Mouse (Mus musculus) kidney, adult 2 months (tissue): ENCODE measurements around the gene Washc1. TPM values are rescaled to one million over a fixed set of nuclear protein-coding genes. Genes with fewer than 3 reads are reported as not detected.
"Not testable (repeated sequence)": the region's sequence is repeated elsewhere in the genome, so short reads cannot be mapped to it uniquely, and the experiment has no call there.

Experiments used
- DNase-seq: peaks from one replicate; pipeline ENCODE4 v3.0.0; 2021
- H3K27ac ChIP-seq: fragments of 200-500 bp; 2 replicates; pipeline ENCODE4 v1.5.1; 2012; ENCODE audit warnings: low read depth, low read length, control low read depth, inconsistent platforms; ENCODE audit not compliant: insufficient read depth
- H3K27me3 ChIP-seq: fragments of 200-500 bp; replicated peaks from 2 replicates; pipeline ENCODE4 v1.6.1; 2012; ENCODE audit warnings: mild to moderate bottlenecking, moderate library complexity, low read length, inconsistent platforms; ENCODE audit not compliant: control insufficient read depth, insufficient read depth
- H3K36me3 ChIP-seq: fragments of 200-500 bp; 2 replicates; pipeline ENCODE4 v1.6.1; 2012; ENCODE audit warnings: mild to moderate bottlenecking, moderate library complexity, low read length, inconsistent platforms; ENCODE audit not compliant: control insufficient read depth, insufficient read depth
- H3K4me1 ChIP-seq: fragments of 200-500 bp; 2 replicates; pipeline ENCODE4 v1.6.1; 2011; ENCODE audit warnings: low read length; ENCODE audit not compliant: control insufficient read depth, insufficient read depth
- H3K4me3 ChIP-seq: fragments of 200-500 bp; 2 replicates; pipeline ENCODE4 v1.5.1; 2011; ENCODE audit warnings: mild to moderate bottlenecking, low read depth, low read length, control low read depth; ENCODE audit not compliant: insufficient read depth
- CTCF ChIP-seq: fragments of 200-500 bp; conservative IDR thresholded peaks from 2 replicates; pipeline ENCODE4 v1.5.1; 2011; ENCODE audit warnings: low read depth, mild to moderate bottlenecking, control low read depth, low read length, moderate library complexity, mixed read lengths; ENCODE audit not compliant: insufficient read depth, insufficient read length
- POLR2A ChIP-seq: fragments of 200-500 bp; IDR thresholded peaks from one replicate; pipeline ENCODE4 v1.6.1; 2011; ENCODE audit warnings: low read depth, low read length, control low read depth
- WGBS: fragments of 180-500 bp; shearing (Covaris S2); methylation state at CpG from one replicate; pipeline ENCODE4 v1.1.7; 2018; 5-methylcytosine and 5-hydroxymethylcytosine counted together
- polyA plus RNA-seq: library from polyadenylated mRNA; depleted of rRNA; stranded (reverse); fragments of >200 nt; gene quantifications from 2 replicates; pipeline ENCODE4 v1.2.3, GENCODE M21; 2012; rRNA removed

Gene Washc1
- 37.1 and 41.6 TPM in 2 replicates for polyA plus RNA-seq

DNA sequence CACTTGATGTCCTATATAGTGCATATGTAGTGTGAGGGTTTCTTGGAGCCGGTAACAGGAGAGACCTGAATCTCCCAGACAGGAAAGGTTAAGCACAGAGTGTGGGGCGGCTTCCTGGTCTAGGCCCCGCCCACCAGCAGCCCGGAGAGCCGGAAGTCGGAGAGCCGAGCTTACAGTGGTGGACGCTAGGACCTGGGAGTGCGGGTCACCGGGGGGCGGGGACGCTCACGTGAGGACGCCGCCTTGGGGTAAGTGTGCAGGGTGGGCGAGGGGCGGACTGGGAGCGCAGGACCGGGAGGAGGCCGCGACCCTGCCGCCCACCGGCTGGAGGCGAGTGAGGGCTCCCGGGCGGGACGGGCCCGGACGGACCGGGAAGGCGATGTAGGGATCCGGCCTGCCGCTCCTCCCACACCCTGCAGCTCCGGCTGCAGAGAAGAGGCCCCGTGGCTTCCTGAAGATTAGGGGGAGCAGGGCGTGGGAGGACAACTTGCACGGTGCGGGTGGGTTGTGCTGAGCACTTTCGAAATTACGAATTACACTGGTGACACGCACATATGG is at the start of gene Washc1:
TSS of gene Washc1 (plus strand) at position 144 of the 558 bp plus-strand sequence.
- TF ChIP-seq CTCF, result no peak
- DNase-seq, result peak; percentile 94
- Histone ChIP-seq H3K4me3 (peak within 1 kb of the TSS; percentile 83), H3K27me3 (no peaks in the 10 kb centered on the region), H3K36me3 (no peaks in the 10 kb centered on the region), H3K27ac (peak within 1 kb of the TSS; percentile 44), H3K4me1 (peaks cover 2% of the 10 kb centered on the region; the same call in 1 of the 2 replicates)
- WGBS, result under 1% methylated on average over 41 of the region's 41 CpGs

DNA sequence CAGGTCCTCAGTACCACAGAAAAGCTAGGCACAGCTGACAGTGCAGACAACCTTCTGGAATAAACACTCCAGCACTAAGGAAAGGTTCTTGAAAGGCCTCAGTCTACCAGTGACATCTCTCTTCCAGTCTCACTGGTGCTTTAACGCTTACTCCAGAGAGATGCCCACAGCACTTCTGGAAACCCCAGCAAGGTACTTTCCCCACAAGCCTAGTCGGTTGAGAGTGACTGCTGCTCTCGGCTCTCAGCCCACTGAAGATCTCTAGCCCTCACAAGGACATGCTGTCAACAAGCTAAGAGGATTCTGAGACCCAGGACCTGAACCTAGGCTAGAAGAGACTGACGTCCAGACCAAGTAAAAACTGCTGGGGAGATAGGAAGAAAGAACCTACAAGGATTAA is 46.2 kb upstream of the Washc1 start:
- TF ChIP-seq CTCF (no peak), POLR2A (no peak)
- 90% methylated on average over 4 of the region's 4 CpGs for WGBS
- H3K4me3 ChIP-seq, result no peak overlapping the region
- no peaks in the 10 kb centered on the region for H3K27me3 ChIP-seq
- no peak overlapping the region for H3K27ac ChIP-seq
- H3K36me3 ChIP-seq, result no peaks in the 10 kb centered on the region
- no peak for DNase-seq
- H3K4me1 ChIP-seq, result peaks cover 3% of the 10 kb centered on the region; the same call in 1 of the 2 replicates

DNA sequence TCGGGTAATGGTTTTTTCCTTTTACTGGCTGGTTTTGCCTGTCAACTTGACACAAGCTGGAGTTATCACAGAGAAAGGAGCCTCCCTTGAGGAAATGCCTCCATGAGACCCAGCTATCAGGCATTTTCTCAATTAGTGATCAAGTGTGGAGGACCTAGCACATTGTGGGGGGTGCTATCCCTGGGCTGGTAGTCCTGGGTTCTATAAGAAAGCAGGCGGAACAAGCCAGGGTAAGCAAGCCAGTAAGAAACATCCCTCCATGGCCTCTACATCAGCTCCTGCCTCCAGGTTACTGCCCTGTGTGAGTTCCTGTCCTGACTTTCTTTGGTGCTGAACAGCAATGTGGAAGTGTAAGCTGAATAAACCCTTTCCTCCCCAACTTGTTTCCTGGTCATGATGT is 42.3 kb upstream of the Washc1 start:
- H3K4me1 ChIP-seq, DNase-seq, H3K4me3 ChIP-seq, H3K27ac ChIP-seq, H3K27me3 ChIP-seq, H3K36me3 ChIP-seq: not testable (repeated sequence)
- 95% methylated on average over 2 of the region's 2 CpGs for WGBS

DNA sequence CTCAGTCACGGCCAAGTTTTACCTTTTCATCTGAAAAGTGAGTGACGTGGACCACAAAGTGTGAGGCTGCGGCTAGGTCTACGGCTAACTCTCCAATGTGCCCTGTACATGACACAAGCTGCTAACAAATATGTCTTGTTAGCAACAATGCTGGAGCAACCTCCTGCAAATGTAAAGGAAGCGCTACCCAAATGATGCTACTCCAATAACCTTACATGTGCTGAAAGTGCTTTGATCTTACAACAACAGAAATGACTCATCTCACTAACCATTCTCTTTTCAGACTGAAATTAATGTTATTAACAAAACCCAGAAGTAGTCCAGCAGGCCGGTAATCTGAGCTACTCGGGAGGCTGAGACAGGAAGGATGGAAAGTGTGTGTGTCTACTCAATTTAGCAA is 37.4 kb upstream of the Washc1 start:
- Histone ChIP-seq H3K4me3 (no peak overlapping the region), H3K36me3 (peaks cover 1% of the 10 kb centered on the region; the same call in 1 of the 2 replicates), H3K27ac (no peak overlapping the region), H3K27me3 (no peaks in the 10 kb centered on the region), H3K4me1 (peaks cover 9% of the 10 kb centered on the region; the same call in 1 of the 2 replicates)
- no peak for DNase-seq
- 91% methylated on average over 7 of the region's 7 CpGs for WGBS
- no peak for TF ChIP-seq CTCF
- TF ChIP-seq POLR2A, result no peak

DNA sequence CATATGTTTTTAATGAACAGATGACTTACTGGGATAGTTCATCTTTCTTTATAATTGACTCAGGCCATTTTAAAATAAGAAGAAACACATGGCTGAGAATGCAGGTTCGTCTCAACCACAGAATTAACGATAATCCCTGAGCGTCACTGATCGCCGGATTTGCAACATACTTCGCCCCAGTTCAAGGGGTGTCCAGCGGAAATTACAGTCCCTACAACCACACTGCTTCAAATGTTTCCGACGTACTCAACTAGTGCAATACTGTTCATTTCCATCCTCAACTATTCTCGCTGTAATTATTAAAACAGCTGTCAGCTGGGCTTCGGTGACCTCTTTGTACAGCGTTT is 35.5 kb upstream of the Washc1 start:
- no peak for DNase-seq
- 3% methylated on average over 12 of the region's 12 CpGs for WGBS

DNA sequence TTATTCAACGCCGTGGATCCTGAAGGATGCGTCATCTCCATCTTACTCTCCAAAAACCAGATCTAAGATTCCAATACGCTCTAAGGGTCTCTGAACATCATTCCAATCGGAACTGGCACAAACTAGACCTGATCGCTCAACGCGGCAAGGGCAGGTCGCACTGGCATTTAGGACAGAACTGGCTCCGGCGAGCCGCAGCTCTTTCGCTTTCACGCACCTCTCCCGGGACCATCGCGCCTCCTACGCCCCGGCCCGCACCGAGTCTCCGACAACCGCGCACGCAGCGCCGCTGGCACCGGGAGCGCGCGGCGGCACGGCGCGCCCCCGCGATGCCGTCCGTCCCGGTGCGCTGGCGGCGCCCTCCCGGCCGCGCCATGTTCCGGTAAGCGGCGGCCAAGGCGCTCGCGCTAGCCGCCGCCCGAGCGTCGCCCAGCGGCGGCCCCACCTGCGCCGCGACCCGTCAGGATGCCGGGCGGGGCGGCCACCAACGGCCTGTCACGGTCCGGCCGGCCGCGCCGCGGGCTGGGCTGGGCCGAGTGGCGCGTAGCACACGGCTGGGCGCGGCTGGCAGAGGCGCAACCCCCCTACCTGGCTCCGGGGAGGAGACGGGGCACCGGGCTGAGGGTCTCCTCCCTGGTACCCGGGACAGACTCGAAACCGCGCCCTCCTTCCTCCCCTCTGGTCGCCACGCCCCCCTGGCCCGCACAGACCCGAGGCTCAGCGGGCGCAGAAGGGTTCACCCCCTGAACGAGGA is 35.0 kb upstream of the Washc1 start:
- WGBS, result 3% methylated on average over 93 of the region's 95 CpGs

More for the DNA sequence above, 35.5 kb upstream of the Washc1 start:
- Histone ChIP-seq H3K27me3 (no peaks in the 10 kb centered on the region), H3K36me3 (peaks cover 6% of the 10 kb centered on the region; the same call in 1 of the 2 replicates), H3K4me1 (peaks cover 9% of the 10 kb centered on the region; the same call in 1 of the 2 replicates), H3K4me3 (peak overlapping the region; percentile 95), H3K27ac (peak overlapping the region; percentile 90; the same call in 1 of the 2 replicates)
- TF ChIP-seq CTCF (no peak), POLR2A (no peak)

DNA sequence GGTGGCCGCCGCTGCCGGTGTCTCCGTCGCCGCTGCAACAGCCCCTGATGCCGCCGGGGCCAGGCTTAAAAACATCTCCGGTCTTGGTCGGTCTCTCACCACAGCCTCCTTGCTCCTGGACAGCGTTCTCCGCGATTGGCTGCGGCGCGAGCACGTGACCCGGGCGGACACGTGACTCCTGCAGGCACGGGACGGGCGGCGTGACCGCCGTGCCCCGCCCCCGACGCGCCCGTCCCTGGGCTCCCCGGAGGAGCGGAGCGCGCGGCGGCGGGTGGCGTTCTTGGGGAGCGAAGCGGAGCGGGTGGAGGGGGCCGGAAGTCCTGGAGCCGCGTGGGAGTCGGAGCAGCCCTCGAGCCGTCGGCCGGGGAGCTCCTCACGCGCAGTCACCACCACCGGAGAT is 34.4 kb upstream of the Washc1 start, which contains the start of gene Ankrd12:
TSS of gene Ankrd12 (minus strand) at position 156 of the 400 bp plus-strand sequence.
- 2% methylated on average over 53 of the region's 53 CpGs for WGBS
- TF ChIP-seq POLR2A (peak; percentile 11), CTCF (no peak)
- H3K27ac ChIP-seq, result peak within 1 kb of the TSS; percentile 90
- DNase-seq, result peak; percentile 98
- H3K4me3 ChIP-seq, result peak within 1 kb of the TSS; percentile 95
- no peaks in the 10 kb centered on the region for H3K27me3 ChIP-seq
- peaks cover 7% of the 10 kb centered on the region; the same call in 1 of the 2 replicates for H3K36me3 ChIP-seq
- peaks cover 7% of the 10 kb centered on the region; the same call in 1 of the 2 replicates for H3K4me1 ChIP-seq

More for the DNA sequence above, 35.0 kb upstream of the Washc1 start:
- peak overlapping the region; percentile 90 for H3K27ac ChIP-seq
- TF ChIP-seq CTCF, result no peak
- TF ChIP-seq POLR2A, result no peak
- H3K4me1 ChIP-seq, result peaks cover 9% of the 10 kb centered on the region; the same call in 1 of the 2 replicates
- H3K36me3 ChIP-seq, result peaks cover 7% of the 10 kb centered on the region; the same call in 1 of the 2 replicates
- peak; percentile 43 for DNase-seq
- H3K27me3 ChIP-seq, result no peaks in the 10 kb centered on the region
- peak overlapping the region; percentile 95 for H3K4me3 ChIP-seq
